Mouse (Mus musculus): Measurements from ENCODE around the gene Galnt16. TPM values are rescaled to one million over a fixed set of nuclear protein-coding genes. Genes with fewer than 3 reads are reported as not detected.
A peak's percentile ranks its signal among the peaks of the same experiment; 100 is the strongest.

Galnt16 gene
- polyA plus RNA-seq, 1 experiment from 2014 or later: 5.2 TPM

DNA sequence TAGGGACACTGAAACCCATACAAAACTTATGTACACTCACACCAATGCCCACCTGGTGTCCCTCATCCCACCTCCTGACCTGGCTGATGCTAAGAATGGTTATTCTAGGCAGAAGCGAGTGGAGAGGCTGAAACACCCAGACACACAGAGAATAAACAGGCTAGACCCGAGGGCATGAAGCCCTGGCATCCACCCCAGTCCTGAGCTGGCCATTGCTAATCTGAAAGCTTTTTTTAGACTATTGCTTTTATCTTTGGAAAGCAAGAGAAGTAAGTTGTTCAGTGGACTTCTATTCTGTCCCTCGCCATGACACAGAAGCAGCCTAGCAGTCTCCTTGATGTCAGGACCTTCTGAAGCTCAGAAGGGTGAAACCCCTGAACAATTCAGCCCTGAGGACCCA, 91.9 kb downstream of the Galnt16 start:
- Histone ChIP-seq H3K4me1 (peaks cover 8% of the 10 kb centered on the region; the same call in 1 of the 2 replicates), H3K36me3 (no peaks in the 10 kb centered on the region), H3K27me3 (ENCODE audit: insufficient read depth, poor library complexity, severe bottlenecking) (no peaks in the 10 kb centered on the region), H3K27ac (no peak overlapping the region), H3K9me3 (no peaks in the 10 kb centered on the region), H3K4me3 (no peak overlapping the region)
- WGBS: 47% methylated on average over 3 of the region's 3 CpGs
- DNase-seq (ENCODE audit: low spot score): no peak

DNA sequence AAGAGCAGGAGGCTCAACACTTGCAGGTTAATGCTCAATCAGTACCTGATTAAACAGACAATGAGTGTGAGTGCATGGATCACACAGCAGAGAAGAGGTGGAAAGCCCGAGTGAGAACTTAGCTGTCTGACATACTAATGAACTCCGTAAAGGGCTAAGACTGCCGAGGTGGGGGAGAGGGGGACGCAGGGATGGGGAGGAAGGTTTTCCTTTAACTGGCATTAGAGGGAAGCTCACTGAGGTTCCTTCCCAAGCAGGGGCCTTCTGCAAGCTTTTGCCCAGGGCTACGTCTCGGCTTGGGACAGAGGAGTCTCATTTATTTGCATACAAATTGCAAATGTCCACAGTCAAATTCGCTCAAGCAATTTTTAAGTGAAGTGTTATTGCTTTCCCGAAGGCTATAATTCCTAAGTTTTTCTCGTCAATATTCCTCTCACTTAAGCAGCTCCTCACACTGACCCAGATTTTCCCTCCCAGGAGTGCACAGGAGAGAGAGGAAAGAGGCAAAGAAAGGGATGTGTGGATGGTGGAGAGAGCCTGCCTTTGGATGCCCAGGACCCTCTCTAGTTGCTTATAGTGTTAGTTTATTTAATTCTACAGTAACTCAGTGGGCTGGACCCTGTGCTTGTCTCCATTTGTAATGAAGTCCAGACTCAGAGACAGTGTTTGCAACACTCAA, 94.2 kb downstream of the Galnt16 start:
- Histone ChIP-seq H3K36me3 (no peaks in the 10 kb centered on the region), H3K27ac (no peak overlapping the region), H3K4me3 (no peak overlapping the region), H3K4me1 (peaks cover 16% of the 10 kb centered on the region), H3K9me3 (no peaks in the 10 kb centered on the region), H3K27me3 (ENCODE audit: insufficient read depth, poor library complexity, severe bottlenecking) (no peaks in the 10 kb centered on the region)
- 71% methylated on average over 9 of the region's 9 CpGs for WGBS
- DNase-seq (ENCODE audit: low spot score): no peak

DNA sequence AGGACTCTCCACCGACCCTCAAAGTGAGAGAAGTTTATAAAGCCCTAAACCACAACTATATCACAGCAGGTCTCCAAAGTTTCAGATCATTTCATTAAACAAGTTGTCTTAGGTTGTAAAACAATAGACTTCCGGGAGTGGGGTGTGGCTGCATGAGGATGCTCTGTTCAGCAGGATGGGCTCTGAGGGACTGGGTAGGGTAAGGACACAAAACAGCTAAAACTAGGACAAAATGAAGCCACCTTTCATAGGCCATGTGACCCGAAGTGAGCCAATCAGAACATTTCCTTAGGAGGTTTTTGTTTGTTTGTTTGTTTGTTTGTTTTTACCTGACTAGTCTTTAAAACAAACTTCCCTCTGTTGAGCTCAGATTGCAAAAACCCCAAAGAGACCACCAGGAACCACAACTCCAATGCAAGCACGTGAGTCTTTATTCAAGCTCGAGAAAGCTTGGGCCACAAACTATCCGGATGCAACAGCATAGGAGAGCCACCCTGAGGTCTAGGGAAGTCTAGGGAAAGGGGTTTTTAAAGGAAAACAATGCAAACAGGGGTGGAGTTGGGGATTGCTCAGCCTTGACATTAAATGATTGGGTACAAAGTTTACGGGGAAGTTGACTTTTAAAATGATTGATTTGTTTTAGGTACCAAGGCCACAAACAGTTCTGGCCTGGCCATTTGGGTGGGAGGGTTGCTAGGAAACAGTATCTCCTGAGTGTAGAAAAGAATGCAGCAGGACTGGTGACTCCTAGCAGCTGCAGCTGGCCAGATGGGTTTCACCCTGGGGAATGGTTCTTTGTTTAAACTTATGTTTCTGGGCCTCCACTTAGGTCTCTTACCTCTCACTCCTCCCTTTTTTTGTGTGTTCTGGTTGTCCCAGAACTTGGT, 97.5 kb downstream of the Galnt16 start:
- Histone ChIP-seq H3K27ac (no peak overlapping the region), H3K9me3 (no peaks in the 10 kb centered on the region), H3K4me1 (peaks cover 9% of the 10 kb centered on the region; the same call in 1 of the 2 replicates), H3K4me3 (no peak overlapping the region), H3K36me3 (no peaks in the 10 kb centered on the region), H3K27me3 (ENCODE audit: insufficient read depth, poor library complexity, severe bottlenecking) (no peaks in the 10 kb centered on the region)
- no peak for DNase-seq (ENCODE audit: low spot score)
- 51% methylated on average over 7 of the region's 7 CpGs for WGBS

DNA sequence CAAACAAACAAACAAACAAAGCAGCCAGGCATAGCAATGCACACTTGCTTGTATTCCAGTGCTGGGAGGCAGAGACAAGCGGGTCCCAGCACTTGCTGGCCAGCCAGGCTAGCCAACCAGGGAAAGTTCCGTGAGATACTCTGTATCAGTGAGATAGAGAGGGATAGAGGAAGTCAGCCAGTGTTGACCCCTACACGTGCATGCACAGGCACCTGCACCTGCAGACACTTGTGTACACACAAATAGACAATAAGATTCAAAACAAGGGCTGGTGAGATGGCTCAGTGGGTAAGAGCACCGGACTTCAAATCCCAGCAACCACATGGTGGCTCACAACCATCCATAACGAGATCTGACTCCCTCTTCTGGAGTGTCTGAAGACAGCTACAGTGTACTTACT, 102.4 kb downstream of the Galnt16 start:
- H3K36me3 ChIP-seq: no peaks in the 10 kb centered on the region
- no peak overlapping the region for H3K4me3 ChIP-seq
- DNase-seq (ENCODE audit: low spot score): no peak
- 64% methylated on average over 5 of the region's 5 CpGs for WGBS
- H3K27me3 ChIP-seq (ENCODE audit: insufficient read depth, poor library complexity, severe bottlenecking): no peaks in the 10 kb centered on the region
- H3K4me1 ChIP-seq: peaks cover 8% of the 10 kb centered on the region; the same call in 1 of the 2 replicates
- H3K27ac ChIP-seq: no peak overlapping the region
- no peaks in the 10 kb centered on the region for H3K9me3 ChIP-seq

DNA sequence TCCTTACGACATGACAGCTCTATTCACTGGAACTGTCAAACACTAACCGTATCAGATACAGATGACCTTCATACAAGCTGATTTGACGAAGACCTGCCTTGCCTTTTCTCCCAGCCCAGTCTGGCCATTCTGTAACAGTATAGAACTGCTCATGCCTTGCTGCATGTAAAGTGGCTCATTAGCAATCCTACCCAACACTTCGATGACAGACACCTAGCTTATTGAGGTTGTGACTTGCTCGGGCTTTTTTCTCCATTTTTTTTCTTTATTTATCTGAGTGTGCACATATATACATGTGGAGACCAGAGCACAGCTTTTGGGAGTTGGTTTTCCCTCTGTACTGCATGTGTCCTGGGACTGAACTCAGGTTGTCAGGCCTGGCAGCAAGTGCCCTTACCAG, 113.7 kb downstream of the Galnt16 start:
- 80% methylated on average over 5 of the region's 5 CpGs for WGBS
- Histone ChIP-seq H3K27ac (no peak overlapping the region), H3K36me3 (peaks cover 56% of the 10 kb centered on the region), H3K9me3 (no peaks in the 10 kb centered on the region), H3K4me3 (no peak overlapping the region), H3K27me3 (ENCODE audit: insufficient read depth, poor library complexity, severe bottlenecking) (no peaks in the 10 kb centered on the region), H3K4me1 (peaks cover 8% of the 10 kb centered on the region)
- DNase-seq (ENCODE audit: low spot score): no peak

DNA sequence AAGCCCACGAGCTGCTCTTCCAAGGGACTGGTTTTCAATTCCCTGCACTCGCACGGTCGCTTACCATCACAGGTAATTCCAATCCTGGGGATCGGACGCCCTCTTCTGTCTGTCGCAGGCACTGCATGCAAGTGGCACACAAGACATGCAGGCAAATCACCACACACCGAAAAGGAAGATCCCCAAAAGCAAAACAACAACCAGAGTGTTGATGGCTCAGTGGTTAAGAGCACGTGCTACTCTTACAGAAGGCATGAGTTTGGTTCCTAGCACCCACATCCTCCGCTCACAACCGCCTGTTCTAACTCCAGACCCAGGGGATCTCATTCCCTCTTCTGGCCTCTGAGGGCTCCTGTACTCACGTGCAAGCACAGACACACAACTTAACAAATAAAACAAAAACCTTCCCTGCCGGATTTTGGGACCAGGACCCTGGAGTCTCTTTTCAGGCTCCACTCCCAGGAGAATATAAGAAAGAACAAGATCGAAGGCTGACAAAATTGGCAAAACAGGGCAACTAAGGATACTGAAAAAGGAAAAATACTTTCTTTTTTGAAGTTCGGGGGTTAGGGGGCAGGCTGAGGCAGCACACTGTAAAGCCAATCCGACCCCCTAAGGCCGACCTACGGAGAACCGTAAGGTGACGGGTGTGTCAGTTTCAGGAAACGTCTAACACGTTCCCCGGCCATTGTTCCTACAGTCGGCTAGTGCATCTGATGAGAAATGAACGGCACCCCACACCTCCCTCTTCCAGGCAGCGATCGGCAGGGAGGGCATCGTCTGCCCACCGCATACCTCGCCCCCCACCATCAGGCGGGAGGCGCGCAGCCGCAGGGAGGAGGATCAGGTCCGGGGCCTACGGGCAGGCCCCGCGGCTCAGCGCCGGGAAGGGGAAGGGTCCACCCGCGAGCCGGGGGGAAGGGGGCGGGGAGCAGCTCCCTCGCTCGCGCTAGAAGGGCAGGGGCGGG, 124.9 kb downstream of the Galnt16 start:
- 4% methylated on average over 46 of the region's 48 CpGs for WGBS

DNA sequence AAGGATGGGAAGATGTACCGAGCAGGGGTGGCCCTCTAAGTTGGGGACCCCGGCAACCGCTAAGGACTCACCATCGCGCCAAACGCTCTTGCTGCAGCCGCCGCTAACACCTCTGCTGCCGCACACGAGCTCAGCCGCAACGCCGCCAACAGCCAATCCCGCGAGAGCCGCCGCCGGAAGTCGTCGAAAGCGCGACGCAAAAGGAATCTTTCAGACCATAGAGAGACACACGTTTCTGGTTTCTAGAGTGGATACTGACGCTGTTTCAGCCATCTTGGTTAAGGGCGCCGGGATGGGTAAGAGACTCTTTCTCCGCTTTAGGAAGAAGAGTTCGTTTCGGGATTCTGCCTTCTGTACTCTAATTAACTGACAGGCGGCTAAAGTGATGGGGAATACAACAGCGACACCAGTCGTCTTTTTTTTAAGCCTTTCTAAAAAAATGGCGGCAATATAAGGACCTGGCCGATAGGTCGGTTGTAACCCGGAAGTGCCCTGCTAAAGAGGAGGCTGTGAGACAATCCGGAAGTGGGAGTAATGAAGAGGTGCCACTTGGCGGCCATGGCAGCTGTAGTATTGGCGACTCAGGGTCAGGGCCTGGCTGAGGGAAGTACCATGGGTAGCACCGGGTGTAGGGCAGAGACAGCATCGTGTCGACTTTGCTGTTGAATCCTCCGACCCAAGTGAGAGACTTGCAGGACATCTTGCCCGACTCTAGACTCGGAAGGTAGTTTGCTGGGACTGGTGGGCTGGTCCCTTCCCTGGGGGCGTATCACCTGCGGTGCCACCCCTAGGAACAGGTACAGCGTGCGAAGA, 125.8 kb downstream of the Galnt16 start, which contains the start of the genes Slc39a9 and Erh:
Gene Slc39a9 (plus strand): TSS at position 191 of the 813 bp plus-strand sequence.
Gene Erh (minus strand): TSS at position 649 of the 813 bp plus-strand sequence.
- Histone ChIP-seq H3K9me3 (no peaks in the 10 kb centered on the region), H3K27me3 (ENCODE audit: insufficient read depth, poor library complexity, severe bottlenecking) (no peaks in the 10 kb centered on the region), H3K4me1 (peaks cover 28% of the 10 kb centered on the region), H3K36me3 (peaks cover 38% of the 10 kb centered on the region), H3K27ac (peak within 1 kb of the TSS; percentile 98), H3K4me3 (peak within 1 kb of the TSS; percentile 99)
- WGBS: under 1% methylated on average over 50 of the region's 50 CpGs
- DNase-seq (ENCODE audit: low spot score): peak; percentile 97

More for the DNA sequence above, 124.9 kb downstream of the Galnt16 start:
- Histone ChIP-seq H3K36me3 (peaks cover 42% of the 10 kb centered on the region), H3K27ac (peak overlapping the region; percentile 98), H3K4me3 (peak overlapping the region; percentile 99), H3K4me1 (peaks cover 28% of the 10 kb centered on the region), H3K27me3 (ENCODE audit: insufficient read depth, poor library complexity, severe bottlenecking) (no peaks in the 10 kb centered on the region), H3K9me3 (no peaks in the 10 kb centered on the region)
- peak; percentile 88 for DNase-seq (ENCODE audit: low spot score)

DNA sequence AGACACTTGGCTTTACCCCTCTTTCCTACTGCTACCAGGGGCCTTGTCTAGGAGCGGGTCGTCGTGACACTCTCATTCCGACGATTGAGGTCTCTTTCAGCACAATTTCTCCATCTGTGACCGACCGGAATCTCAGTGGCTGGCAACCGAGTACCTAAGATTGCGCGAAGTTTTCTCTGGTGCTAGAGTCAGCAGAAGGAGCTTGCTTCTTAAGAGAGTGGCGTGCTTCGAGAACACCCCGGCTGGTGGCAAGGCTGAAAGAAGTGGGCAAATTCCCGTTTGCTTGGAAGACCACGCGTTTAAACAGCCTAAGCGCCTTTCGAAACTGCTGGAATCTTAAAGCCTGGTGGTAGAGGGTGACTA, 126.4 kb downstream of the Galnt16 start:
- H3K27ac ChIP-seq: peak overlapping the region; percentile 98
- 8% methylated on average over 18 of the region's 18 CpGs for WGBS
- H3K27me3 ChIP-seq (ENCODE audit: insufficient read depth, poor library complexity, severe bottlenecking): no peaks in the 10 kb centered on the region
- no peaks in the 10 kb centered on the region for H3K9me3 ChIP-seq
- peaks cover 28% of the 10 kb centered on the region for H3K4me1 ChIP-seq
- H3K36me3 ChIP-seq: peaks cover 37% of the 10 kb centered on the region
- peak overlapping the region; percentile 99 for H3K4me3 ChIP-seq
- peak; percentile 75 for DNase-seq (ENCODE audit: low spot score)

DNA sequence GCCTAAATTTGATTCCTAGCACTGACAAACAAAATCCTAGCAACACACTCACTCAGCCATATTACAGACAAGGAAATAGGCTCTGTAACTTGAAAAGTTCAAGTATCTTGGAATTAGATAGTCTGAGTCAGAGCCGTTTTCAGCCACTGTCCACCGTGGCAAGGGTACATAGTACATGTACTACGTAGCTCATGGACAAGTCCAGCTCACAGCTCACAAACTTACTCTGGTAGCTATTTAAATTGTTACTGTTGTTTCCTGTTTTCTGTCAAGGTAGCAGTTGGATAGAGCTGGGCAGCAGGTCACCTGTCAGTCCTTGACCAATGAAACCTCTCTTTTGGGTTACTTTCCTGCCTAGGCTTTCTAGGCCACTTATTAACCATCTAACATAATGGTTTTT, 128.3 kb downstream of the Galnt16 start:
- H3K27ac ChIP-seq: no peak overlapping the region
- 94% methylated on average over 3 of the region's 3 CpGs for WGBS
- no peaks in the 10 kb centered on the region for H3K9me3 ChIP-seq
- H3K36me3 ChIP-seq: peaks cover 26% of the 10 kb centered on the region
- peak overlapping the region; percentile 99; the same call in 1 of the 2 replicates for H3K4me3 ChIP-seq
- DNase-seq (ENCODE audit: low spot score): no peak
- H3K4me1 ChIP-seq: peaks cover 28% of the 10 kb centered on the region
- H3K27me3 ChIP-seq (ENCODE audit: insufficient read depth, poor library complexity, severe bottlenecking): no peaks in the 10 kb centered on the region

DNA sequence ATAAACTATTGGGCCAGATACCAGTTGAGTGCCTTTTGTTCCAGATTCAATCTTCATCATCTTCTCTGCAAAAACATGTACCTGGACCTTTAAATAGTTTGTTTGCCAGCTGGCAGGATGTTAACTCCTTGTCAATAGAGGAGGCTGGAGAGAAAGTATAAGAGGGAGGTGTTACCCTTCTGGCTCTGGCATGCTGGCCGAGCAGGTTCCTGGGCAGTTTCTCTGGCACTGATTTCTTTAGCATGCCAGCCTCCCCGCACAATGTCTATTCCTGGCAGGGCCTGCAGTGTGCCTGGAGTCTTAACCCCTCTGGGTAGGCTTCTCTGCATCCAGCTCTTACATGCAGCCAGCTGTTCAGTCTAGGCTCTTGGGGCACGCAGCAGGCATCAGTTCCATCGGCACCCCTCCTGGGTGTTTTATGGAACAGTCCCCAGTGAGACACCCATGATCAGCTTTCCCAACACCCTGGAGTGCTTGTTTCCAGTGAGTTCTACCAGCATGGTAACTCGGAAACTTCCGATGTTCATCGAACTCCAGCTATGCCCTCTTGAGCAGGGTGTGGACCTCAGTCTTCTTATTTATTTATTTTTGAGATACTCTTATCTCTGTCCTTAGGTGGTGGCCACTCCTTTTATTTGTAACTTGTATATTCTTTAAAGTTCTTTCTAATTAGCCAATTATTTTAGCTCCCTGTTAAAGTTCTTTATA, 136.0 kb downstream of the Galnt16 start:
- no peaks in the 10 kb centered on the region for H3K9me3 ChIP-seq
- H3K4me3 ChIP-seq: no peak overlapping the region
- no peaks in the 10 kb centered on the region for H3K4me1 ChIP-seq
- H3K36me3 ChIP-seq: peaks cover 11% of the 10 kb centered on the region; the same call in 1 of the 2 replicates
- DNase-seq (ENCODE audit: low spot score): no peak
- no peak overlapping the region for H3K27ac ChIP-seq
- 82% methylated on average over 7 of the region's 7 CpGs for WGBS
- H3K27me3 ChIP-seq (ENCODE audit: insufficient read depth, poor library complexity, severe bottlenecking): no peaks in the 10 kb centered on the region

DNA sequence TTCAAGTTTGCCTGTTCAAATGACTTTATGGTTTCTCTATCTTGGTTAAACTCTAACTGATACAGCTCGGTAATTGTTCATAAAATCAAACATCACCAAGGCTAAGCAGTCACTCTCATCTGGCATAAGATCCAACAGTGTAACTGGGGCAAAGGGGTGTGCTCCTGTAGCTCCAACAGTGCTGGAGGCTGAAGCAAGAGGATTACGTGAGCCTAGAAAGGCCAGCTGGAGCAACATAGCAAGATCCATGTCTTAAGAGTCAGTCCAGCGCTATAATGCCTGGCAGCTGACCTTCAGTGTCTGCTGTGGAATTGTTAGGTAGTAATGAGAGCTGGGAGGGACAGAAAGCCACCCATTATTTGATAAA, 136.6 kb downstream of the Galnt16 start:
- Histone ChIP-seq H3K36me3 (peaks cover 7% of the 10 kb centered on the region; the same call in 1 of the 2 replicates), H3K4me3 (no peak overlapping the region), H3K9me3 (no peaks in the 10 kb centered on the region), H3K27me3 (ENCODE audit: insufficient read depth, poor library complexity, severe bottlenecking) (no peaks in the 10 kb centered on the region), H3K27ac (no peak overlapping the region), H3K4me1 (no peaks in the 10 kb centered on the region)
- 90% methylated on average over 3 of the region's 3 CpGs for WGBS
- DNase-seq (ENCODE audit: low spot score): no peak

Data from heart, embryonic 10.5 days (tissue).